Mouse (Mus musculus): ENCODE data around the gene Mapkapk2.

Mapkapk2 gene

GRCm38 (mm10) chr1:131083122-131083521, 14.5 kb downstream of the Mapkapk2 start:
- DNase-seq (ENCODE audit: low read depth, low spot score) = no peak

- DNase-seq (ENCODE audit: low read depth, low spot score) = no peak
Measured at GRCm38 (mm10) chr1:131080686-131081085, 16.9 kb downstream of the Mapkapk2 start.

GRCm38 (mm10) chr1:131079762-131080161, 17.9 kb downstream of the Mapkapk2 start:
- DNase-seq (ENCODE audit: low read depth, low spot score) = no peak

- DNase-seq (ENCODE audit: low read depth, low spot score) = no peak
Measured at GRCm38 (mm10) chr1:131078761-131079330, 18.8 kb downstream of the Mapkapk2 start.

GRCm38 (mm10) chr1:131075098-131075791, 22.4 kb downstream of the Mapkapk2 start:
- DNase-seq (ENCODE audit: low read depth, low spot score) = peak; percentile 52

- no peak for DNase-seq (ENCODE audit: low read depth, low spot score)
Measured at GRCm38 (mm10) chr1:131074524-131074938, 23.1 kb downstream of the Mapkapk2 start.

- no peak for DNase-seq (ENCODE audit: low read depth, low spot score)
Measured at GRCm38 (mm10) chr1:131072376-131072990, 25.1 kb downstream of the Mapkapk2 start.

GRCm38 (mm10) chr1:131069010-131069409, 28.6 kb downstream of the Mapkapk2 start:
- peak; percentile 76 for DNase-seq (ENCODE audit: low read depth, low spot score)

- no peak for DNase-seq (ENCODE audit: low read depth, low spot score)
Measured at GRCm38 (mm10) chr1:131068011-131068727, 29.5 kb downstream of the Mapkapk2 start.

- no peak for DNase-seq (ENCODE audit: low read depth, low spot score)
Measured at GRCm38 (mm10) chr1:131064202-131064601, 33.4 kb downstream of the Mapkapk2 start.

- DNase-seq (ENCODE audit: low read depth, low spot score) = peak; percentile 76
Measured at GRCm38 (mm10) chr1:131062821-131063220, 34.8 kb downstream of the Mapkapk2 start.

- no peak for DNase-seq (ENCODE audit: low read depth, low spot score)
Measured at GRCm38 (mm10) chr1:131061740-131062254, 35.8 kb downstream of the Mapkapk2 start.

- DNase-seq (ENCODE audit: low read depth, low spot score) = peak; percentile 71
Measured at GRCm38 (mm10) chr1:131060290-131061253, 37.1 kb downstream of the Mapkapk2 start.

GRCm38 (mm10) chr1:131059841-131060240, 37.8 kb downstream of the Mapkapk2 start:
- DNase-seq (ENCODE audit: low read depth, low spot score) = no peak

- no peak for DNase-seq (ENCODE audit: low read depth, low spot score)
Measured at GRCm38 (mm10) chr1:131059411-131059810, 38.2 kb downstream of the Mapkapk2 start.

GRCm38 (mm10) chr1:131058431-131058830, 39.2 kb downstream of the Mapkapk2 start:
- DNase-seq (ENCODE audit: low read depth, low spot score) = no peak

GRCm38 (mm10) chr1:131054251-131054650, 43.4 kb downstream of the Mapkapk2 start:
- DNase-seq (ENCODE audit: low read depth, low spot score) = no peak

GRCm38 (mm10) chr1:131053656-131054055, 44.0 kb downstream of the Mapkapk2 start:
- no peak for DNase-seq (ENCODE audit: low read depth, low spot score)

- peak; percentile 79 for DNase-seq (ENCODE audit: low read depth, low spot score)
Measured at GRCm38 (mm10) chr1:131053239-131053638, 44.4 kb downstream of the Mapkapk2 start.

GRCm38 (mm10) chr1:131051073-131051472, 46.6 kb downstream of the Mapkapk2 start:
- no peak for DNase-seq (ENCODE audit: low read depth, low spot score)

GRCm38 (mm10) chr1:131050617-131051016, 47.0 kb downstream of the Mapkapk2 start:
- DNase-seq (ENCODE audit: low read depth, low spot score) = no peak

All from skeletal muscle tissue, adult 2 months (tissue).